ENCODE assay signal across 10 mouse cellular contexts in genomic region chr9:35312516-35312915, GRCm38 (mm10). TPM values are rescaled to one million over a fixed set of nuclear protein-coding genes. Genes with fewer than 3 reads are reported as not detected.
DNase-seq lines count a peak whose midpoint lies in the region; ATAC-seq and TF ChIP-seq lines count a peak whose summit lies in the region.
"Had no signal": no experiment of that assay in that cellular context is flagged by ENCODE, and none has a peak within 500 bp of the region (broad histone marks: within the 10 kb centered on the region; RNA-seq: fewer than 3 reads in every experiment).

No protein-coding gene starts in this region.

- DNase-seq in forebrain, postnatal 0 days: peak; percentile 33
- DNase-seq in forebrain, embryonic 11.5 days (ENCODE audit: low spot score): no peak
- peak; percentile 75 for DNase-seq in NIH3T3 (ENCODE audit: low read depth)
- DNase-seq in cerebellum, postnatal 36 days: peak; percentile 61 to 68
- DNase-seq in spleen, adult 12 weeks (ENCODE audit: low spot score): no peak
- no peak for DNase-seq in layer of hippocampus, adult 9-11 months

- H3K9me3 ChIP-seq in forebrain, postnatal 0 days (ENCODE audit: low read length): no peaks in the 10 kb centered on the region
- H3K9me3 ChIP-seq in forebrain, embryonic 11.5 days (ENCODE audit: control insufficient read depth, low read length): no peaks in the 10 kb centered on the region
- H3K9me3 ChIP-seq in intestine, embryonic 15.5 days: no peaks in the 10 kb centered on the region

- no peak for TF ChIP-seq CTCF in forebrain, postnatal 0 days (IDR thresholded peaks at IDR 0.05; ENCODE audit: low read depth)

- no peak for ATAC-seq in forebrain, postnatal 0 days
- no peak for ATAC-seq in forebrain, embryonic 11.5 days (replicated peaks; ENCODE audit: low FRiP score)
- peak; percentile 74; the same call in 1 of the 2 replicates for ATAC-seq in intestine, embryonic 15.5 days
- no peak for ATAC-seq in megakaryocyte, adult 5-6 weeks (ENCODE audit: poor library complexity, severe bottlenecking)

- no peak overlapping the region for H3K9ac ChIP-seq in forebrain, postnatal 0 days
- H3K9ac ChIP-seq in forebrain, embryonic 11.5 days (ENCODE audit: low read length): no peak overlapping the region
- H3K9ac ChIP-seq in intestine, embryonic 15.5 days: no peak overlapping the region

- no peaks in the 10 kb centered on the region for H3K4me1 ChIP-seq in forebrain, postnatal 0 days (ENCODE audit: insufficient read depth)
- H3K4me1 ChIP-seq in forebrain, embryonic 11.5 days (replicated peaks; ENCODE audit: control insufficient read depth, insufficient read depth, low read length): peaks cover 12% of the 10 kb centered on the region
- H3K4me1 ChIP-seq in intestine, embryonic 15.5 days (replicated peaks): peaks cover 25% of the 10 kb centered on the region; the same call in 1 of the 2 replicates

- WGBS in forebrain, postnatal 0 days: 42% methylated on average over 3 of the region's 3 CpGs
- WGBS in forebrain, embryonic 11.5 days: 67% methylated on average over 3 of the region's 3 CpGs
- WGBS in intestine, embryonic 15.5 days: 60% methylated on average over 3 of the region's 3 CpGs

- no peaks in the 10 kb centered on the region for H3K27me3 ChIP-seq in forebrain, postnatal 0 days (ENCODE audit: insufficient read depth, low read length)
- H3K27me3 ChIP-seq in forebrain, embryonic 11.5 days (ENCODE audit: control insufficient read depth, insufficient read depth, low read length): peaks cover 3% of the 10 kb centered on the region; the same call in 1 of the 2 replicates
- no peaks in the 10 kb centered on the region for H3K27me3 ChIP-seq in intestine, embryonic 15.5 days (replicated peaks)
- H3K27me3 ChIP-seq: CH12.LX had no signal

- no peak overlapping the region for H3K4me3 ChIP-seq in forebrain, postnatal 0 days (ENCODE audit: low read depth, low read length)
- H3K4me3 ChIP-seq in forebrain, embryonic 11.5 days (ENCODE audit: low read depth, low read length): no peak overlapping the region
- no peak overlapping the region for H3K4me3 ChIP-seq in intestine, embryonic 15.5 days (replicated peaks)

- no peak overlapping the region for H3K4me2 ChIP-seq in forebrain, postnatal 0 days (ENCODE audit: low read depth)
- no peak overlapping the region for H3K4me2 ChIP-seq in forebrain, embryonic 11.5 days (ENCODE audit: low read depth, low read length, severe bottlenecking)
- H3K4me2 ChIP-seq in intestine, embryonic 15.5 days (replicated peaks): no peak overlapping the region

- H3K27ac ChIP-seq in forebrain, postnatal 0 days (ENCODE audit: low read depth, low read length): no peak overlapping the region
- no peak overlapping the region for H3K27ac ChIP-seq in forebrain, embryonic 11.5 days (ENCODE audit: low read depth, low read length)
- peak overlapping the region; percentile 51 for H3K27ac ChIP-seq in intestine, embryonic 15.5 days
- H3K27ac ChIP-seq: kidney, postnatal 0 days had no signal

- no peaks in the 10 kb centered on the region for H3K36me3 ChIP-seq in forebrain, postnatal 0 days (ENCODE audit: insufficient read depth)
- no peaks in the 10 kb centered on the region for H3K36me3 ChIP-seq in forebrain, embryonic 11.5 days (ENCODE audit: control insufficient read depth, insufficient read depth, low read length)
- H3K36me3 ChIP-seq in intestine, embryonic 15.5 days: no peaks in the 10 kb centered on the region

RNA-seq across cellular contexts. Expression of gene Rpusd4, which starts 44.9 kb away (rescaled TPM):
- total RNA-seq in forebrain, postnatal 0 days (2014; rRNA removed): 9.2 and 10.9 TPM in 2 replicates
- 10.2 and 11.4 TPM in 2 replicates for polyA plus RNA-seq in forebrain, postnatal 0 days (2015; fragmentation: Nextera tagmentation; extraction: Ambion mirVana)
- 26.7 and 29.3 TPM in 2 replicates for polyA plus RNA-seq in forebrain, embryonic 11.5 days (2014; fragmentation: Nextera tagmentation; extraction: Ambion mirVana)
- polyA plus RNA-seq in intestine, embryonic 15.5 days (2015; fragmentation: Nextera tagmentation; extraction: Ambion mirVana): 31.0 and 33.8 TPM in 2 replicates
- total RNA-seq in megakaryocyte, adult 5-6 weeks (2015): 13.0 and 16.8 TPM in 2 replicates
- total RNA-seq in megakaryocyte, adult 5-6 weeks (2017): 8.5 and 13.5 TPM in 2 replicates

RNA-seq across cellular contexts. Expression of gene Fam118b, which starts 44.9 kb away (rescaled TPM):
- 34.6 and 41.5 TPM in 2 replicates for total RNA-seq in forebrain, postnatal 0 days (2014; rRNA removed)
- polyA plus RNA-seq in forebrain, postnatal 0 days (2015; fragmentation: Nextera tagmentation; extraction: Ambion mirVana): 49.7 and 59.7 TPM in 2 replicates
- polyA plus RNA-seq in forebrain, embryonic 11.5 days (2014; fragmentation: Nextera tagmentation; extraction: Ambion mirVana): 68.9 and 75.4 TPM in 2 replicates
- polyA plus RNA-seq in intestine, embryonic 15.5 days (2015; fragmentation: Nextera tagmentation; extraction: Ambion mirVana): 52.7 and 52.8 TPM in 2 replicates
- 39.7 and 43.0 TPM in 2 replicates for total RNA-seq in megakaryocyte, adult 5-6 weeks (2015)
- 17.8 and 21.1 TPM in 2 replicates for total RNA-seq in megakaryocyte, adult 5-6 weeks (2017)

Comparison
In these comparisons a context has a peak if more than half of its experiments do, and no peak if none do; other contexts are left out.
1. DNase-seq: peak in forebrain, postnatal 0 days (single experiment), NIH3T3 (single experiment) and cerebellum, postnatal 36 days (2 of 2); none in forebrain, embryonic 11.5 days (single experiment), spleen, adult 12 weeks (single experiment) and layer of hippocampus, adult 9-11 months (single experiment).